Mouse (Mus musculus) thymus, adult 2 months (tissue): ENCODE data around the gene Timm10.

Experiments used
- CTCF ChIP-seq: fragments of 200-500 bp; IDR thresholded peaks from 2 replicates; pipeline ENCODE4 v1.5.1; 2012; ENCODE audit warnings: mild to moderate bottlenecking, control low read depth, low read length, moderate library complexity, borderline replicate concordance; ENCODE audit not compliant: control insufficient read depth, poor library complexity, insufficient read depth; ENCODE audit errors: extremely low read depth
- POLR2A ChIP-seq: fragments of 200-500 bp; IDR thresholded peaks from 2 replicates; pipeline ENCODE4 v1.6.1; 2012; ENCODE audit warnings: mild to moderate bottlenecking, low read length, control low read depth, moderate library complexity; ENCODE audit not compliant: control insufficient read depth, poor library complexity, insufficient read depth; ENCODE audit errors: extremely low read depth

- TF ChIP-seq CTCF (no peak), POLR2A (no peak)
These were observed 31.8 kb downstream of the Timm10 start for GRCm38 (mm10) chr2:84858551-84858950.
